Mouse (Mus musculus) stomach, postnatal 0 days (tissue): ENCODE results near the gene Tagln2.

ENCODE experiments used
- CTCF ChIP-seq: IDR thresholded peaks from 2 replicates; pipeline ENCODE4 v1.5.1; 2016; ENCODE audit warnings: antibody characterized with exemption, low read depth, mild to moderate bottlenecking, moderate library complexity
- EP300 ChIP-seq: optimal IDR thresholded peaks from 2 replicates; pipeline ENCODE3; 2016; ENCODE audit warnings: antibody characterized with exemption

GRCm38 (mm10) chr1:172499765-172500441, at the start of gene Tagln2:
- peak; percentile 63 for TF ChIP-seq CTCF
- peak; percentile 26 for TF ChIP-seq EP300
